Mouse (Mus musculus) Muller cell, postnatal 12 days (primary cell): Measurements from ENCODE around the gene Ccn5.

ENCODE experiments used
- DNase-seq: peaks from one replicate; pipeline ENCODE4 v3.0.0-alpha.2; 2015; ENCODE audit errors: inconsistent ontology term

Ccn5 gene

DNA sequence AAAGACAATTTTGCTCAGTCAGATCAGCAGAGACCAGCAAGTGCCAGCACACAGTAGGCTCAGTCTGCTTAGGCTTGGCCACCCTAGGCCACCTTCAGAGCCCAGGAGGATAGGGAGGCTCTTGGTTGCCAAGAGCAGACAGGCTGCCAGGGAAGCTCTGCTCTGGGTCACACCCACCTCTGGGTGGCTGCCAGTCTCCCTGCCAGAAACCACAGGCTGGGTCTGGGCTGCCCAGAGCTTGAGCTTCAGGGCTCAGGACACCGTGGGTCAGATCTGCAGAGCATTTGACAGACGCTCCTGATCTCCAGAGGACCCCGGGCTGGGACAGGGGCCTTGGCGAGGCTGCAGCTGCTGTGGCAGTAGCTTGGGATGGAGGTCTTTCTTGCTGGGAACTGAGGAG lies at the start of gene Ccn5:
Gene Ccn5 (plus strand): TSS at position 255 of the 400 bp plus-strand sequence.
- DNase-seq, result peak; percentile 94

DNA sequence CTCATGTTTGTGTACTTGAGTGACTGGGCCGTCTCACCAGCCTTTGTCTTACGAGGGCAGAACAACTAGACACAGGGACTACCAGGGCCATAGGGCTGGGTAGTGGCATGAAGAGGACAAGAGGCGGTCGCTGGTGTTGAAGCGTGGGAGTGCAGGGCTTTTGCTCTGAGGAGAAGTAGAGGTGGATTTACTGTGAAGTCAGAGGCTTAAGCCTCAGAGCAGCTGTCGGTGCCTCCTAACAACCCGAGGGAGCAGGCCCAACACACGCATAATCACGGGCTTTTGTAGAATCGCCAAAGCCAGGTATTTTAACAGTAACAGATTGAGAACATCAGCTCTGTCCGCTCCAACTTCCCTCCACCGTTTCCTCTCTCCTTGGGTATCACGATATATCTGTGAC lies 44.0 kb upstream of the Ccn5 start:
- no peak for DNase-seq

DNA sequence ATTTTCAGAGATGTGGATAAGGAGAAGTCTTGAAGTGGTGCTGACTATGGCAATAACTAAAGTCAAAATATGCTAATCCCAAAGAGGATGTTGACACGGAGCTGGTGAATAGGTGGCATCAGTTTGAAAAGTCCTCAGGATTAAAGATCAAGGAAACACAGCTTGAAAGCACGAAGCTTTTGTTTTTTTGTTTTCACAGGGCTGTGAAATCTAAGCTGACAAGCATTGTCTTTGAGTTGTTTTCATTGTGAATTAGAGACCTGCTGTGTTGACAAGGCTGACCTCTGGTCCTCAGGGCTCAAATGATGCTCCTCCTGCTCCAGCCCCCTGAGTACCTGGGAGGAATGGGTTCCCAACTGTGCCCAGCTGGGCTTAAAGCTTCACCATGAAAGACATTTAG lies 43.6 kb upstream of the Ccn5 start:
- DNase-seq, result no peak

DNA sequence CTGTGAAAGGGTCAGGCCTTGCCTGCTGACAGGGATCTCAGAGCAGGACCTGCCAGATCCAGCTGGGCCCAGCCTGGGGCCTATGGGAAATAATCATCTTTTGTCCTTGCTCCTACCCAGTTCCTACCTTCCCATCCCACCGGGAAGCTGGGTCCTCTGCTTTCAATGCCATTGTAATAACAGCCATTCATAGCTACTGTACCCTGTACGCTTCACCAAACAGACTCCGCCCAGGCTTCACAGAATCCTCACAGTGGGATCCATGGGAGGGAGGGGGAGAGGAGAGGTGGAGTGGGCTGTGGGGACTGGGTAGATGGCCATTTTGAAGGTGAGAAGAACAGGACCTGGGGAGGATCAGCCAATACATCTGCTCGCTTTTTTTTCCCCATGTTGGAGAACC lies 41.8 kb upstream of the Ccn5 start:
- no peak for DNase-seq

DNA sequence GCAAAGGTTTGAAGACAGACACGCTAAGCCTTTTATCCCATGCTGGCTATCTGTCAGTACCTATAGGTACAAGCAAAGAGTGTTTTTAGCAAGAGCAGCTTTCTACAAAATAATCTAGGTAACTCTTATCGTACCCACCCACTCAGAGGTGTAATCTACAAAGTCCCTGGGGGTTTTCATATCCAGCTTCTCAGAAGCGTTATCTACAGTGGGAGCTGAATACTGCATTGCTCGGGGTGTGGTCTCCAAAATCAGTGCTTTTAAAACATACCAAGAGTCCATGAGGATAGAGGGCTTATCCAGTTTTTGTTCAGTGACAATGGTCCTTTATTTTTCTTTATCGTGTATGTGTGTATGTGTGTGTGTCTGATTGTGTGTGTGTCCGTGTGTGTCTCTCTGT lies 37.3 kb upstream of the Ccn5 start:
- no peak for DNase-seq

DNA sequence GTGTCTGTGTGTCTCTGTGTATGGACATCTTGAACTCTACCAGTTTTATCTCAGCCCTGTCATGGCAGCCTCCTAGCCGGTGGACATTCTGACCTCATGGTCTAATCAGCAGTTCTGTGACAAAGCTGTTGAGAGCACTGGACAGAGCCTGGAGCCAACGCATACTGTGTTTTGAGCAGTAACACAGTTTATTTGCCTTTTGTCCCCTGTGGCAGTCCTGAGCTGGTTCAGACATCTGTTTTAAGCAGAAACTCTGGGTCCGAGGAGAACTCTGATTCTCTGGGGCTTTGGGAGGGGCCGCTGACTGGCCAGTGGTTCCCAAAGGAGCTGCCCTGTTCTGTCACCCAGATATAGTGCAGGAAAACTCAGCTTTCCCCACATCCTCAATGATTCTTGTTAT lies 36.8 kb upstream of the Ccn5 start:
- DNase-seq, result no peak

DNA sequence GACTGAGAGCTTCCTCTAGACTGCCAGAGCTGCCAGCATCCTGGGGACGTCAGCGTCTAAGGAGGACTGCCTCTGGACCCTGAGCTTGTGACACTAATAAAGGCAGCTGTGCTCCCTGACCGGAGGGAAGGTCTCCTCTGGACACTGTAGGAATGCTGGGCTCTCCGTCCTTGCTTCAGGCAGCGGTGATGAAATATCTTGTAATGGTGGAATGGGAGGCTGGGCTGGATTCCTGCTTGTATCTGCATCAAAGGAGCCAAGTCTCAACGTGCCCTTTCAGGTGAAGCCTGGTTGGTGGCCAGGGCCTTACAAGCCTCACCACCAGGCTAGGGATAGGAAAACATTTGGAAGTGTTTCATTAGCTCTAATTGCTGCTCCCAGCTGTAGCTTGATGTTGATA lies 33.6 kb upstream of the Ccn5 start:
- DNase-seq, result no peak

DNA sequence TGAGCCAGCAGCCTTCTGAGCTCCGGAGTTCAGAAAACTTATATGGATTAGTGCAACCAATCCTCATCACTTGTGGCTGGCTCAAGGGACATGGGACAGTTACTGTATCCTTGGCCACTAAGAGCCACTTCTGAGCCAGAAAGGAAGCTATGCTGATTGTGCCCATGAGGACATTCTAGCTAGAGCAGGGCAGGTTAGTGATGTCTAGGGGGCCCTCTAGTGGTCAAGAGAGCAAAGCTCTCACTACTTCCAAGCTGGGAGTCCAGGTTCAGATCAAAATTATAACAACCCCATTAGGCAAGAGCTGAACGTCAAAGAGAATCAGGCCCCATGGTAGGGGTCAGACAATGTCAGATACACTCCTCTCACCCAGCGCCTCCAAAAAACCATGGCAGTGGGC lies 33.0 kb upstream of the Ccn5 start:
- DNase-seq, result peak; percentile 54

DNA sequence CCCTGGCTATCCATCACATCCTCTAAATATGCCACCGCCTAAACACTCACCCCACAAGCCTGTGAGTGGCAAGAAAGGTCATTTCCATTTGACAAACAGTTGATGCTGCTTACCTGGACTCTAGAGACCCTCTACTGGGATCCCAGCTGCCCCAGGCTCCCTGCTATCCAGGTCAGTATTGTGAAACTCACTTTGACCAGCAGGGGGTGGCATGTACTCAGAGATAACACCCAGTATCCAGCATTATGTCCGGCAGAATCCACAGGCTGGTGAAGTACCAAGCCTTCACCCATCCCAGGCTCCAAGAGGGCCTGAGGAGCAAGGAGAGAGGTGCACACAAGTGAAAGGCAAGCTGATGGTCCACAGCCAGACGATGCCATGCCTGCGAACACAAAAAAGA lies 32.2 kb upstream of the Ccn5 start:
- peak; percentile 62 for DNase-seq

DNA sequence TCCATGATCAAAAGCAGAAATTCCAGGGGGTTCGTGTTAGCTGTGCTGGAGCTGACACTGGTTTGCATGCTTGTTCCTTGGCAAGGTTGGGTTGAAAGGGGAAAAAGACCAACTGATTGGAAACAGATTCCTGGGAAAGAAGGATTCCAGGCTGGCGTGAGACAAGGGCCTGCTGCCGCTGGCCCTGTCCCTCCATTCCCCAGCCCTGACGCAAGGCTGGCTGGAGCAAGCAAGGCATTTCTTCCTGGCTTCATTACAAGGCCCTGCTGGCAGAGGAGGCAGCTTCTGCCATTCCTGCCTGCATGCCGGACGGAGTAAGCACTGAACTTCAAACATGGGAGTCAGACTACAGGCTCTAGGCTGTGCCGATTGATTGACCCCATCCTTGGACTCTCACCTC lies 22.2 kb upstream of the Ccn5 start:
- peak; percentile 88 for DNase-seq

DNA sequence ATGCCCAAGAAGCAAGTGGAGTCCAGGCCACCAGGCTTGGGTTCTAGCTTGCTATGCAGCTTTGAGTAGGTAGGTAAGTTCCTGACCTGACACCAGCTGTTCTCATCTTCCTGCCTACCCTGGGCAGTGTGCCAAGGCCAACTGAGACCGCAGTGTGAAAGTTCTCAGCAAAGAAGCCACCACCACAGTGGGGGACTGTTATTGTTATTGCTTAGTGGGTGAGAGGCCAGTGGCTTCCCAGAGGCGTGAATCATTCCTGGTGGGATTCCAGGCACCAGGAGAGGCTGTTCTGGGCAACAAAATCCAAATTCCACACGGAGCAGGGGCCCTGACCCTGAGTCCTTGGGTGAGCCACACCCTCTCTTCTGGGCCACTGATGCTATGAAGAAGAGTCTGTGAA lies 19.8 kb upstream of the Ccn5 start:
- DNase-seq, result peak; percentile 95

DNA sequence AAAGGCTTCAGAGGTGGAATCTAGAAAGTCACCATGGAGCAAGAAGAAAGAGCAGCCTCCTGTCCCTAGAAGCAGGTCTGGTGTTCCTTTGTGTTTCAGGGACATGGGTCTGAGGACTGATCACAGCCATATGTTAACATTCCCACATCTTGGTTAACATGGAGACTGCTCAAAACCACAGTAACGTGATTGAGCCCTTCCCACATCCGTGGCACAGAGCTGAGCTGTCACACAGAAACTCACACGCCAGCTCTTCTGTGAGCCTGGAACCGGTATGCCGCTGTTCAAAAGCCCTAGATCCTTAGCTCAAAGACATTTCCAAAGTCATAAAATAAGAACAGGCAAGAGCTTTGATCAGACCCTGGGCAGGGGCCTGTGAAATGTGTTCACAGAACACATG lies 19.3 kb upstream of the Ccn5 start:
- no peak for DNase-seq

DNA sequence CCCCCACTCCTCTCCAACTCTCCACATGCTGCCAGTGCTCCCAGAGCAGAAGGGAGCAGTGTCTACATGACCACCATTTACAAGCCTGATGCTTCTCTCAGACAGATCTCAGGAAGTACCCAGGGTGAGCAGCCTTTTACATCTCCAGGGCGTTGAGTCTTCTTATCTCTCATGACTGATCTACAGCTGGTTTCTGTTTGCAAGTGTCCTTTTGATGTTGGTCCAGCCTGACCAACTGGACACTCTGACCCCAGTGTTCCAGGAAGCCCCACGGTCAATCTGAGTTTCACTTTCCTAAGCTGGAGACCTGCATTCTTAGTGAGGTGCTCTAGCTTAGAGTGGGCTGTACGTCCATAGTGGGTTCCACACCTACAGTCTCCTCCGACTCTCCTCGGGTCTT lies 16.8 kb upstream of the Ccn5 start:
- no peak for DNase-seq

DNA sequence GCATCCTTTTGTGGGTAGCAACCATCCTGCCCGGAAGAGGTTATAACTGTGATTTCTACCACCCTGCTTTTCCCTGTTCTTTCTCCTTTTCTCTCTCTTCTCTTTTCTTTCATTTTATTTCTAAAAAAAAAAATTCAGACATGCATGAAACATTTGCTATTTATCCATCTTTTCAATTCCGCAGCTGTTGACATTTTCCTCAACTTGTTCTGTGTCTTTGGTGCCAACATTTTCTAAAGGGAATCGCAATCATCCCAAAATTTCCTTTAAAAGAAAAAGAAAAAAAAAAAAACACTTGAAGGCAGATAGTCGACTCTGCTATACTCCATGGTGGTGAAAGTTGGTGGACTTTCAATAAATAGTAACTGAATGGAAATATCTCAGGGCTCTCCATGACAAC lies 11.5 kb upstream of the Ccn5 start:
- no peak for DNase-seq

DNA sequence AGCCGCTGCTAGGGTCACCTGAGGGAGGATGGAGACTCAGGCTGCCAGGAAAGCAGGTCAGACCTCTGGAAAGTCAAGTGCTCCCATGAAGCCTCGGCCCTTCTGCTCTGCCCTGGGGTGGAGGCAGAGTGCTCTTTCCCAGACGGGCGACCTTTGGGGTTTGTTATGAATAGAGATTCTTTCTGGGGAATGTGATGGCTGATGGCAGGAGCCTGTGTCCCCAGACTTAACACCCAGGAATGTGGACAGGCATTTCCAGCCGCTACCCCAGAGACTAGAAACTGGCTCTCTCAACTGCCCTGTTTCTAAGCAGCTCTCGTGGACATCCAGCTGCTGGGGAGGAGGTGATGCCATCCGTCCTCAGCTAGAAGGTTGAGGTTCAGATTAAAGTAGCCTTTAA lies 11.0 kb upstream of the Ccn5 start:
- peak; percentile 84 for DNase-seq

DNA sequence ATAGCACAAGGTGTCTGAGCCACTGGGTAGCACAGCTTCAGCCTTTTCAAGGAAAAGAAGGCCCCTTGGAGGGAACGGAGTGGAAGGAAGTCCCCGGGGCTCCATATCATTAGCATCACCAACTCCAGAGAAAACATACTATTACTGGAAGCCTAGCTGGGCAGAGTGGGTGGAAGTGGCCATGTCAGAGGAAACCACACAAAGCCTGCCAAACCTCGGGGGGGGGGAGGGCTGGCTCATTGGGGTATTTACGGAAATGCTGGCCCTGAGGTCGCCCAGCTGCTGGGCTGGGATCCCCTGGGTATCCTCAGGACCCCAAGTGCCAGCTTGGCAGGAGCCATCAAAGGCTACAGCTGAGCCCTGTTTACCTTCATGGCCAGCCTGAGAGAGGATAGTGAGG lies 7.6 kb upstream of the Ccn5 start:
- DNase-seq, result peak; percentile 48

DNA sequence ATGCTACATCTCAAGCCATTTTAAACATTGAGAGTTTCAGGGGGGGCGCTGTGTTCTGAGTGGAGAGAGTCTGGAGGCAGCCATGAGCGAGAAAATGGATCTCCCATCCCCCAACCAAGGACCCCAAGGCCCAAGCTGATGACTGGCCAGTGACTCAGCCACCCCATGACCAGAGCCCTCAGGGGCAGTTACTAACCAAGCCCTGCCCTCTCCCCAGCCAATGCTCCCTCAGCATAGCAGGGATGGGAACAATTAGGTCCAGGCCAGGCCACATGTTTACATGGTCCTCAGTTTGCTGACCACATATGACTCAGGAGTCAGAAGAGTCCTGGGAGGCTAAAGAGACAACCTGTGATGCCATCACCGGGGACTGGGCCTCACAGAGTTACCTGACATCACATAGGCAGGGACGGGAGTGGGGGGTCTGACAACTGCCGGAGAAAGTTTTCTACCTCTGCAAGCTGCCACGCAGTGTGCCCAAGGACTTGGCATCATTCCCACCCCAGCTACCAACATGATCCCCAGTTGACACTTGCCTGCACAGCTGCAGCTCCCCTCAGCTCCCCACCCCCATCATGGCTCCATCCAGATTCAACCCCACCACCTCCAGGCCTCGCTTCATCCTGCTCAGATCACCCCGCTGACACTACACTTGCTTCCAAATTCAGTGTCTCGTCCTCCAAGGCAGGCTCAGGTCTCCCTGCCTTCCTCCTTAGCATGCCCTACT lies 5.8 kb upstream of the Ccn5 start:
- no peak for DNase-seq

DNA sequence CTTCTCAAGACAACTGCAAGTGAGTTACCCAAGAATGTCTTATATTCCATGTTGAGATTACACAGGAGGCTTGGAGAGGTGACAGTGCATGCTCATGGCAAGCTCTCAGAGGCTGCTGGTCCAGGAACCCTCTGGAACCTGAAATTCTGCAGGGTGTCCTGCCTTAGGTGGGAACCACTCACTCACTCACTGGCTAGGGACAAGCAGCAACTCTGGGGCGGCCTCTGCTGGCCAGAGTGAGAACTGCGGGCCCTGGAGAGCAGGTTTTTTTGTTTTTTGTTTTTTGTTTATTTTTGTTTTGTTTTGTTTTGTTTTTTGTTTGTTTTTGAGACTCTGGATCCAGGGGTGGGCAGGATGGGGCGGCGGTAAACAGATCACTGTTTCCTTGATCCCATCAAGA lies 2.6 kb downstream of the Ccn5 start:
- peak; percentile 43 for DNase-seq

DNA sequence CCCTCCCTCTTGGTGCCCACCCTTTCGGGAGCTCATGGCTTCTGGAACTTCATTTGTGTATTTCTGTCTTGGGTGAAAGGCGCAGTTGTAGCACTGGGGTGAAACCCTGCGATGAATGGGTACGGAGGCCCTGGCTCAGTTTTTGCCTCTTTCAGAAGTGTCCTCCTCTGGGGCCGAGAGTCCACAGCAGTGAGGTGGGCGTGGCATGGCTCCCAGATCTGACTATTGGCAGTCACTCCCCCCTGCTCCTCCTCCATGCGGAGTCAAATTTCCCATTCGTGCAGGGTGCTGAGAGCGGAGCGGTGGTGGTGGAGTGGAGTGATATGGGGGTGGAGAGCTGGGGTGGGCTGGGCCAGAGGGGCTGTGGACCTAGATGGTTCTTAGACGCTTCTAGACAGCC lies 3.1 kb downstream of the Ccn5 start:
- DNase-seq, result no peak

DNA sequence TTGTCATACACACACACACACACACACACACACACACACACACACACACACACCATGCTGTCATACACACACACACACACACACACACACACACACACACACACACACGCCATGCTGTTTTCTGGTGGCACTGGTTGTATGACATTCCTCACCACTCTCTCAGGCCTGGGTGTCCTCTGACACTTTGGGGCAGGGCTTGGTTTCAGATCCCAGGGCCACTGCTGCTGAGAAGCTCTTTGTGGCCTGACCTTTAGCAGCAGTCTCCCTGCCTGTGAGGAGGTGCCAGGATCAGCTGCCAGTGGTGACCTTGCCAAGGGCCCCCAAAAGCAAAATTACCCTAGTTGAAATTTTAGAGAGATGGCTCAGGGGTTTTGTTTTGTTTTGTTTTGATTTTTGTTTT lies 5.2 kb downstream of the Ccn5 start:
- DNase-seq, result no peak

DNA sequence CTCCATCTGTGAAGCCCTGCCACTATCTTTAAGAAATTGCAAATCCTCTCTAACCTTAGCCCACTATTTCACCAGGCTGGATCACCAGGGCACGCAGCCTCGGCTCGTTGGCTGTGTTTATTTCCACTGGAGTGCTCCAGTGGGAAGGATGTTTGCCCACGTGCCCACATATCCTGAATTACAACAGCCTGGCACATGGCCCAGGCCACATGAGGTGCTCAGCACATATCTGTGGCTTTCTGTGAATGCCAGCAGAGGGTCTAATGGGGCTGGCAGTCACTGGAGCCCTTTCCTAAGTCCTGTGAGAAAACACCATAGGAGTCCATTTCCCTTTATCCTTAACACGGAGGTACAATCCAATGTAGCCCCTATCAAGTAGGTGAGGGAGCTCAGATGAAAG lies 5.8 kb downstream of the Ccn5 start:
- peak; percentile 69 for DNase-seq

DNA sequence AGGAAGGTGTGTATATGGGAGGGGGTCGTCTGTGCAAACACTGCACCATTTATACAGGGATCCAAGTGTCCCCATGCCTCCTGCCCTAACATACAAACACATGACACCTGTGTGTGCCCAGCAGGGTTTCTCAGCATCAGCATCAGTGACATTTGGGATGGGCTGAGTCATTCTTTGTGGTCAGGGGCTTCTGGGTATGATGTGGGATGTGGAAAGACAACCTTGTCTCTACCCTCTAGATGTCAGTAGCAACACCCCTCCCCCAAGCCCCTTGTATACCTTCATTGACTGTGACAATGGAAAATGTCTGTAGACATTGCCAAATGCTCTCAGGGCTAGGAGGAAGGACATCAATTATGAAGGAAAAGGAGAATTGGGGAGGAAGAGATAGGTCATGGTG lies 10.5 kb downstream of the Ccn5 start:
- no peak for DNase-seq

DNA sequence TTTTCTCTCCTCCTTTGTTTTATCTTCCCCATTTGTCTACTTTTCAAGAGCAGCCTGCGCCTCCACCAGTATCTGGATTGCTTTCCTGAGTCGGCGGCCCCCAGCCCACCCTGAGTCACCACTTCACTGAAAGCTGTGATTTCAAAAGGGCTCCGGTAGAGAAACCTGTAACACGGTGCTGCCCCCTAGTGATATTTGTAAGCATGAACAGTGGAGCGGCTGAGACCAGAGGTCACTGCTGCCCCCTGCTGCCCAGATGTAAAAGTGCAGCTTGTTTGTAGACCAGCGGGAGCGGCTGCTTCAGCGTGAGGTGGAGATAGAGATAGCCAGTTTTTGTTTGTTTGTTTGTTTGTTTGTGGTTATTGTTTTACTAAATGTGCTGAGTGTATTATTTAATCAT lies 17.4 kb downstream of the Ccn5 start:
- peak; percentile 63 for DNase-seq

DNA sequence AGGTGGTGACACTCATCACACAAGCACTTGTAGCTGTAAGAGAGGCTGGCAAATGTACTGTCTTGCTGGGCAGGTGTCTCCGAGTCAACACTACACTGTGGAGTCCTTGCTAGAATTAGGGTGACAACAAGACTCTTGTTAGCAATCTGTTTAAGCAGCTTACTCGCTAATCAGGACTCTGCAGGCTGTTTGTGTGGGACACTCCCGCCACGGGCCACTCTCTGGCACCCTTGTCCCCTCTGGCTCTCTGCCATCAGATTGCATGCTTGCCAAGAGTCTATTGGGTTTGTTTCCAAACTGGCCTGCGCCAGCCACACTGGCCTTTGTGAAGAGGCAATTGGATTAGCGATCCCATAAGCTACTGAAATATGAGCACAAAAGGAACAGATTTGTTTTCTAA lies 18.9 kb downstream of the Ccn5 start:
- peak; percentile 92 for DNase-seq
